ENCODE assay signal across 17 mouse cellular contexts in the genomic region with DNA sequence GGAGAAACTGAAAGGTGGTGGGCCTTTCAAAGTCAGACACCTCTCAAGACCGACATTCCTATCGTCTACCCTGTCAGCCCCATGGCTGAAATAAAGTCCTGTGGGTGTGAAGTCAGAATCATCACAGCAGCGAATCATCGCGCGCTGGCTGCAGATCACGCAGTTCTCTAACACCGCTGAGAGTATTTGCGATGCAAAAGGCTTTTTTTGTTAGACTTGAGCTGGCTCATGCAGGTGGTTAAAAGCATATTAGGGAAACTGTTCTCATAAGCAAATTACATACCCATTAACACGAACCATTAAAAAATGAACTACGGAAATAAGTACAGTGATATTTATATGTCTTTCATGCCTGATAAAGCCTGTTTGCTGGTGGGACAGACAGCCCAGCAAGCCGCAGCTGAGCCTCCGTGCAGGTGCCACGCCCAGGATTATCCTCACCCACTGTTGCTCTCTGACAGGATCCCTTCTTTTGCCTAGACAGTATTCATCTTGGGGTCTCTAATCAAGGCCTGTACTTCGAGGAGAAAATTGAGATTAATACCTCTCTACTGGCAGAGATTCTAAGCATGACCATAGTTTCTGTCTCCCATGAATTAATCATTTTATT.
DNase-seq lines count a peak whose midpoint lies in the region; TF ChIP-seq lines count a peak whose summit lies in the region.
"Had no signal": no experiment of that assay in that cellular context is flagged by ENCODE, and none has a peak within 500 bp of the region (broad histone marks: within the 10 kb centered on the region; RNA-seq: fewer than 3 reads in every experiment).

No protein-coding gene starts in this region.

- H3K79me2 ChIP-seq in heart, adult 2 months (replicated peaks; ENCODE audit: control insufficient read depth, insufficient read depth, low read length): no peaks in the 10 kb centered on the region

- no peak for TF ChIP-seq POLR2A in heart, adult 2 months (IDR thresholded peaks at IDR 0.05; ENCODE audit: insufficient read depth, low read depth, low read length)
- TF ChIP-seq POLR2A in bone marrow, adult 2 months (IDR thresholded peaks at IDR 0.05; ENCODE audit: borderline replicate concordance, control insufficient read depth, low read depth, low read length): no peak

- H3K36me3 ChIP-seq in heart, embryonic 10.5 days: no peaks in the 10 kb centered on the region
- H3K36me3 ChIP-seq in heart, adult 2 months (ENCODE audit: control insufficient read depth, insufficient read depth, low read length): peaks cover 3% of the 10 kb centered on the region; the same call in 1 of the 2 replicates
- H3K36me3 ChIP-seq in hindbrain, embryonic 10.5 days: no peaks in the 10 kb centered on the region
- H3K36me3 ChIP-seq in forebrain, embryonic 10.5 days (replicated peaks): no peaks in the 10 kb centered on the region
- H3K36me3 ChIP-seq: embryonic facial prominence, embryonic 13.5 days; hindbrain, embryonic 15.5 days had no signal

- WGBS in heart, embryonic 10.5 days: 69% methylated on average over 15 of the region's 15 CpGs
- 81% methylated on average over 15 of the region's 15 CpGs for WGBS in heart, adult 2 months
- WGBS in bone marrow, adult 2 months: 73% methylated on average over 15 of the region's 15 CpGs
- 76% methylated on average over 15 of the region's 15 CpGs for WGBS in hindbrain, embryonic 10.5 days
- 72% methylated on average over 15 of the region's 15 CpGs for WGBS in forebrain, embryonic 10.5 days

- no peak for TF ChIP-seq CTCF in heart, adult 2 months (IDR thresholded peaks at IDR 0.05)
- no peak for TF ChIP-seq CTCF in bone marrow, adult 2 months (IDR thresholded peaks at IDR 0.05; ENCODE audit: control insufficient read depth, insufficient read depth, low read length)

- intact Hi-C loops in heart, adult 2 months (cut with DNase I): loop anchor here (5.0 kb wide), 1 partner anchor 181 kb away; no protein-coding TSS in a partner anchor

- H3K9ac ChIP-seq in heart, adult 2 months (ENCODE audit: low read depth, low read length): no peak overlapping the region
- H3K9ac ChIP-seq: embryonic facial prominence, embryonic 13.5 days; forebrain, embryonic 13.5 days; forebrain, postnatal 0 days; hindbrain, embryonic 15.5 days had no signal

- no peaks in the 10 kb centered on the region for H3K9me3 ChIP-seq in heart, embryonic 10.5 days
- no peaks in the 10 kb centered on the region for H3K9me3 ChIP-seq in hindbrain, embryonic 10.5 days
- no peaks in the 10 kb centered on the region for H3K9me3 ChIP-seq in forebrain, embryonic 10.5 days
- H3K9me3 ChIP-seq: embryonic facial prominence, embryonic 13.5 days; forebrain, embryonic 13.5 days; hindbrain, embryonic 15.5 days had no signal

- DNase-seq in heart, embryonic 10.5 days (ENCODE audit: low spot score): no peak
- DNase-seq in heart, adult 2 months: no peak
- peak; percentile 37 to 40 for DNase-seq in spleen, adult 18-20 months
- DNase-seq in spleen, postnatal 14 days (ENCODE audit: low spot score in 2 of 2): no peak
- no peak for DNase-seq in hindbrain, embryonic 10.5 days (ENCODE audit: low spot score)
- DNase-seq in forebrain, embryonic 10.5 days (ENCODE audit: extremely low spot score, low spot score): no peak
- DNase-seq: cerebellum, adult 18-20 months; cerebellum, adult 9-11 months; cerebellum, postnatal 36 days; forebrain, postnatal 0 days; gastrocnemius, postnatal 25 days had no signal

- TF ChIP-seq EP300 in heart, adult 2 months (IDR thresholded peaks at IDR 0.05; ENCODE audit: insufficient read depth, low read depth, low read length): no peak

- H3K27me3 ChIP-seq in heart, embryonic 10.5 days (ENCODE audit: insufficient read depth, poor library complexity, severe bottlenecking): no peaks in the 10 kb centered on the region; the same call in 1 of the 2 replicates
- no peaks in the 10 kb centered on the region for H3K27me3 ChIP-seq in heart, adult 2 months (ENCODE audit: control insufficient read depth, insufficient read depth, low read length)
- no peaks in the 10 kb centered on the region for H3K27me3 ChIP-seq in hindbrain, embryonic 10.5 days (ENCODE audit: insufficient read depth, poor library complexity, severe bottlenecking)
- H3K27me3 ChIP-seq in forebrain, embryonic 10.5 days (ENCODE audit: poor library complexity, severe bottlenecking): no peaks in the 10 kb centered on the region
- H3K27me3 ChIP-seq: CH12.LX; hindbrain, embryonic 15.5 days; Patski had no signal

- H3K27ac ChIP-seq in heart, embryonic 10.5 days: 0 out of 2 replicates have a peak overlapping the region, but pooled peaks have one; percentile 1
- no peak overlapping the region for H3K27ac ChIP-seq in heart, adult 2 months
- H3K27ac ChIP-seq in bone marrow, adult 2 months (ENCODE audit: control insufficient read depth, insufficient read depth, low read depth, low read length, poor library complexity): peak overlapping the region; percentile 47; the same call in 1 of the 2 replicates
- H3K27ac ChIP-seq in hindbrain, embryonic 10.5 days: no peak overlapping the region
- H3K27ac ChIP-seq in forebrain, embryonic 10.5 days: no peak overlapping the region
- H3K27ac ChIP-seq: embryonic facial prominence, embryonic 13.5 days; forebrain, embryonic 13.5 days; hindbrain, embryonic 15.5 days had no signal

- H3K4me1 ChIP-seq in heart, embryonic 10.5 days: no peaks in the 10 kb centered on the region
- peaks cover 4% of the 10 kb centered on the region for H3K4me1 ChIP-seq in heart, adult 2 months (ENCODE audit: control insufficient read depth, insufficient read depth, low read length)
- H3K4me1 ChIP-seq in bone marrow, adult 2 months (ENCODE audit: control insufficient read depth, insufficient read depth, low read length): peaks cover 2% of the 10 kb centered on the region; the same call in 1 of the 2 replicates
- H3K4me1 ChIP-seq in hindbrain, embryonic 10.5 days (replicated peaks): no peaks in the 10 kb centered on the region
- no peaks in the 10 kb centered on the region for H3K4me1 ChIP-seq in forebrain, embryonic 10.5 days

- H3K4me3 ChIP-seq in heart, embryonic 10.5 days: no peak overlapping the region
- H3K4me3 ChIP-seq in heart, adult 2 months: no peak overlapping the region
- no peak overlapping the region for H3K4me3 ChIP-seq in bone marrow, adult 2 months (replicated peaks; ENCODE audit: control insufficient read depth, low read depth, low read length)
- H3K4me3 ChIP-seq in hindbrain, embryonic 10.5 days: no peak overlapping the region
- no peak overlapping the region for H3K4me3 ChIP-seq in forebrain, embryonic 10.5 days
- H3K4me3 ChIP-seq: embryonic facial prominence, embryonic 13.5 days; forebrain, embryonic 13.5 days; hindbrain, embryonic 15.5 days had no signal

Comparison
In these comparisons a context has a peak if more than half of its experiments do, and no peak if none do; other contexts are left out.
1. DNase-seq: peak in spleen, adult 18-20 months (2 of 2); none in heart, embryonic 10.5 days (single experiment), heart, adult 2 months (0 of 2), spleen, postnatal 14 days (0 of 2), hindbrain, embryonic 10.5 days (single experiment) and forebrain, embryonic 10.5 days (single experiment).
2. H3K27ac ChIP-seq: peak in heart, embryonic 10.5 days (single experiment) and bone marrow, adult 2 months (single experiment); none in heart, adult 2 months (single experiment), hindbrain, embryonic 10.5 days (single experiment) and forebrain, embryonic 10.5 days (single experiment).